Mouse (Mus musculus) left cerebral cortex, postnatal 14 days (tissue): ENCODE data around the gene Sh2b2. TPM values are rescaled to one million over a fixed set of nuclear protein-coding genes. Genes with fewer than 3 reads are reported as not detected.
"Not testable (repeated sequence)": the region's sequence is repeated elsewhere in the genome, so short reads cannot be mapped to it uniquely, and the experiment has no call there.

Experiments
- DNase-seq, 2 experiments: peaks; one replicate each; pipeline ENCODE4 v3.0.0; 2021 to 2022; ENCODE audit warnings: low spot score in 2 of 2, mixed read lengths in 1 of 2
- intact Hi-C: fragments of 180-260 bp; cut with DNase I; formaldehyde crosslinking; loops from one replicate; pipeline ENCODE4 v1.15.1; 2025
- total RNA-seq, 2 experiments: library from RNA; stranded (reverse); gene quantifications; 2 replicates each; pipeline ENCODE4 v1.2.3; 2021

The Sh2b2 gene
- total RNA-seq, 2 experiments from 2014 or later = 10.5 to 11.3 TPM

DNA sequence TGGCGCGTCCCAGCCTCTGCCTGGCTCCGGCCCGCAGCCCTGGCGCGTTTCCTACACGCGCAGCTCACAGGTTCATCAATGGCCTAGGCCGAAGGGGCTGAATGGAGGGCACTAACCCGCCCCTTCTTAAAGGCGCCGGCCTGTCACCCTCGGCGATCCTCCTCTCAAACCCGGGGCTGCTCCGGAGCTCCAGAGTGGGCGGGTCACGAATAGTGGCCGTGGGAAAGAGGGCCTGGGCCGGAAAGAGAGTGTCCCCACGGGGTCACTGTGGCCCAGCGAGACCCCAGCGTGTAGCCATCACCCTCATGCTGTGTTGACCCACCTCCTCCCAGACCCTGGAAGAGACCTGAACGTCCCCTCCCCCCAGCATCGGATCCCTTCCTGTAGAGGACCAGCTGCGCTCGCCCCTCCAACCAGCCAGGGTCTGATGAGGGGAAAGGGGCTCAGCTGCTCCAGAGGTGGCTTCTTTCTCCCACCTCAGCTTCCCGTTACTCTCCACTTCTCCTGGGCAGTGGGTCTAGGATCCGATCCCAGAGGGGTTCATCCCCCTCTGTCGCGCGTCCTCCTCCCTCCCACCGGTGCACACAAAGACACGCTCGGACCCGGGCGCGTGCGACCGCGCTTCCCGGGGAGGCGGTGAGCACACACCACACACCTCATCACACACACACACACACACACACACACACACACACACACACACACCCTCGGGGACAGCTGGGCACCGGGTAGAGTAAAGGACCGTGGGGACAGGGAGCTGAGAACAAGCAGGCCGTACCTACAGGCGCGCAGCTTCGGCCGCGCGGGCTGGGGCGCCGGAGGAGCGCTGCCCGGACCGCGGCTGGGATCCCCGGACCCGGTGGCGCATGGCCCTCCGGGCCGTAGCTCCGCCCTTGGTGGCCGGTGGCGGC, 2.2 kb downstream of the Sh2b2 start:
- DNase-seq = peak; percentile 23 to 26
- intact Hi-C loops = no loop called here

GRCm38 (mm10) chr5:136241161-136241560, 5.2 kb downstream of the Sh2b2 start:
- intact Hi-C loops = no loop called here
- DNase-seq = no peak

- intact Hi-C loops = no loop called here
- DNase-seq = no peak
Observed at GRCm38 (mm10) chr5:136240381-136240780, 6.0 kb downstream of the Sh2b2 start.

- intact Hi-C loops = no loop called here
- DNase-seq = no peak
Observed at GRCm38 (mm10) chr5:136237607-136238006, 8.7 kb downstream of the Sh2b2 start.

- intact Hi-C loops = no loop called here
- DNase-seq = no peak
Observed at GRCm38 (mm10) chr5:136236611-136237010, 9.7 kb downstream of the Sh2b2 start.

DNA sequence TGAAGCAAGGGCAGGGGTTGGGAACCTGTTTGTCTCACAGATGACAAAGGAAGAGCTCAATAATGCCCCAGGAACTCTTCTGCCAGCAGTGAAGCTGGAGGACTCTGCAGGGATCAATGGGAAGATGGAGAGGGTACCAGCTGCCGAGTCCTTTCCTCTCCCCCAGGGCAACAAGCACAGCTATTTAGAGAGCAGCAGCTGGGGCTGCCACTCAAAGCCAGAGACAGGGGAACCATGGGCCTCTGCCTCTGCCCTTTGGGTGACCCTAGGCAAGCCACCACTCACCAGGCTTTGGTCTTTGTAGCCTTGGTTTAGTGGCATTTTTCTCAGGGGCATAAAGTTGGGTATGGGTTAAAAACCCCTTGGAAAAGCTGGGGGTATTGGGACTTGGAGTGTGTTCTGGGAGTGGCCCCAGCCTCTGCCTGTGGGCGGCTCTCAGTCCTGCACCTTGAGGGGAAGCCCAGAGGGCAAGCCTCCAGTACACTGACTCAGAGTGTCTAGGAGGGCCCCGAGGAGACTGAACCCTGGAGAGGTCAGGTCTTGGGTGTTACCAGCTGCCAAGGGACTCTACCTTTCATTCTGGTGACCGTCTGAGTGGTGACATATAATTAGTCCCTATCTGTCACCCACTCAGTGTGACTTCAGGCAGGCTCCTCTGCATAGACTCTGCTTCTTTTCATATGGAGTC, 15.9 kb downstream of the Sh2b2 start:
- no peak for DNase-seq
- intact Hi-C loops = no loop called here

- DNase-seq = no peak
- intact Hi-C loops = no loop called here
Observed at GRCm38 (mm10) chr5:136226246-136226876, 20.0 kb downstream of the Sh2b2 start.

- DNase-seq = no peak
- intact Hi-C loops = no loop called here
Observed at GRCm38 (mm10) chr5:136218585-136218984, 27.8 kb downstream of the Sh2b2 start.

DNA sequence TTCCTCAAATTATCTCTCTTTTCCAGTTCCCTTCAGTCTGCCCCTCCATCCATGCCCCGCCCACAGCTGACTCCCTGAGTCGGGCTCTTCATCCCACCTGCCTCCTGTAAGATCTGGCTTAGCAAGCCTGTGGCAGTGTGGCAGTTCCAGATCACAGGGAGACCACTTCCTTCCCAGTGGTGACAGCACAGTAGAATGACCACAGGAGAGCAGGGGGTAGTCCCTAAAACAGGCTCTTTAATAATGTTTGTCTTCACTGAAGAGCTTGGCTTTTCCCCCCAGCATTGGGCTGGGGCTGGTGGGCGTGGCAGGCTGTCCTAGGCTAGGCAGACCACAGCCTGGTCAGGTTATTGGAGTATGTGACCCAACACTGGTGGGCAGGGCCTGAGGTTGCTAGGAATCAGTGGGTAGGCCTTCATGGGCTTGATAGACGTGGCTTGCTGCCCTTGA, 28.4 kb downstream of the Sh2b2 start:
- intact Hi-C loops = no loop called here
- DNase-seq = no peak

GRCm38 (mm10) chr5:136217004-136217665, 29.2 kb downstream of the Sh2b2 start:
- no peak for DNase-seq
- intact Hi-C loops = no loop called here

DNA sequence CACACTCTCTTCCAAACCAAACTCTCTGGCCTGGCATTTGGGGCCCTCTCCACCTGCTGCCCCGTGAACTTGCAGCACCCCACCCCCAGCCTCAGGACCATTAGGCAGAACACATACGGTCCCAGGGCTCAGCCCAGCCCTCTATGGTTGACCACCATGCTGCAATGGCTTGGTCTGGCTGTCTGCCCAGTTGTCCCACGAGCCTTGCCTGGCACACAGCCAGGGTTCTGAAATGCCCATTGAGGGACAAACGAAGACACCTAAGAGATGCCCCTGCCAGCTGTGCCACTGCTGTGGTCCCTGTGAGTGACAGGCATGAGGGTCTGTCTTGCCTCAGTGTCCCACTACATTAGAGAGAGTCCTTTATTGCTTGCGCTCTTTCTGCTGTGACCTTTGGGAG, 30.4 kb downstream of the Sh2b2 start:
- intact Hi-C loops = no loop called here
- DNase-seq = no peak

- intact Hi-C loops = no loop called here
- no peak for DNase-seq
Observed at GRCm38 (mm10) chr5:136215211-136215610, 31.1 kb downstream of the Sh2b2 start.

DNA sequence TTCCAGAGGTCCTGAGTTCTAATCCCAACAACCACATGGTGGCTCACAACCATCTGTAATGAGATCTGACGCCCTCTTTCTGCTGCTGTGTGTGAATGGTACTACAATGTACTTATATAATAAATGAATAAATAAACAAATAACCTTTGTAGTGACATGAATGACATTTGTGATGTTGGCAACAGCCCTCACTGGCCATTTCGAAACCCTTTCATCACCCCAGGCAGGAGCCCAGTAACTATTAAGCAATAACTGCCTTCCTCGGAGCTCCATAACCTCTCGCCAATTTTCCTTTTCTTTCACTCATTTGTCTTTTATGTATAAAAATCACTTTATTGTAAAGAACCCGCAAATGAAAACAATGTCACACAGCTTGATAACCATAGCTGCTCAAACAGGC, 32.6 kb downstream of the Sh2b2 start:
- DNase-seq = no peak

DNA sequence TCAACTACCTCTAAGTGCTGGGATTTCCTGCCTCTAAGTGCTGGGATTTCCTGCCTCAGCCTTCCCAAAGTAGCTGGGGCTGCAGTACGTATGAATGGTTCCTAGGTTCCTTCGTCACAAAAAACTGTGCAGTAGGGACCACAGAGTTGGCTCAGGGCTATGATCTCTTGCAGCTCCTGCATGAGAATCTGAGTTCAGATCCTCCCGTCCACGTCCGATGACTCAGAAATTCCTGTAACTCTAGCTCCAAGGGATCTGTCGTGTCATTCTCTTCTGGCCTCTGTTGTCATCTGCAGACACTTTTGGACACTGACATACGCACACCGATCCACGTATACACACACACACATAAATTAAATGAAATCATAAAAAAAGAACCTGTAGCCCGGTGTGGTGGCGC, 33.6 kb downstream of the Sh2b2 start:
- intact Hi-C loops = no loop called here
- no peak for DNase-seq

More for the DNA sequence above, 32.6 kb downstream of the Sh2b2 start:
- intact Hi-C loops = no loop called here

DNA sequence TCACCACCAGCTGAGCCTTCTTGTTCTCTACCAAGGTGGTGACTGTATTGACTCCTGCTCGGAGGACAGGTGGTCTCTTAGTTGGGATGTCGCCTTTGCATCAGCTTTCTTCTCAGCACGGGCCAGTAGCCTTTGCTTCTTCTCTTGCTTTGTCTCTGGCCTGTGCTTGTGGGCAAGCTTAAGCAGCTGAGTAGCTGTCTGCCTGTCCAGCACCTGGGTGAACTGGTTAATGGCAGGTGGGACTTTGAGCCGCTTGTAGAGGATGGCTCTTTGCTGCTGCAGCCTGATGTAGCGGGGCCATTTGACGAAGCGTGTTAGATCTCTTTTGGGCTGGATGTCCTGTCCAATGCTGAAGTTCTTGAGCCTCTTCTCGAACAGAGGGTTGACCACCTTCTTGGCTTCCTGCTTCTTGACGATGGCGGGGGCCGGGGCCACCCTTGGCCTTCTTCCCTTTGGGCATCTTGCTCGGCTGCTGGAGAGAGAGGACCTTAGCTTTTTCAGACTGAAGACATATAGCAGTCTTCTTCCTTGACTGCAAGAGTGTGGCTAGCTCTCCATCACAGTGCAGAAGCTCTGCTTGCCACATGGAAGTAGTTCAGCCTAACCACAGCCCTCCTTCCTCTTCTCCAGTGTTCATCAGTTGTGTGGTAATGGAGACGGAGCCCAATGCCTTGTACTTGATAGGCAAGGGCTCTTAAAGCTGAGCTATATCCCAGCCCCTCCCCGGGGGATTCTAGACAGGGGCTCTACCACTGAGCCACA, 34.8 kb downstream of the Sh2b2 start:
- intact Hi-C loops, DNase-seq: not testable (repeated sequence)

GRCm38 (mm10) chr5:136210549-136210948, 35.8 kb downstream of the Sh2b2 start:
- intact Hi-C loops = no loop called here
- no peak for DNase-seq

- intact Hi-C loops = loop anchor here (1.0 to 5.0 kb wide), 3 partner anchors 51 to 555 kb away; no protein-coding TSS in a partner anchor
- DNase-seq = peak; percentile 67 to 83
Observed at GRCm38 (mm10) chr5:136201832-136202231, 44.5 kb downstream of the Sh2b2 start.

- intact Hi-C loops = no loop called here
Observed at GRCm38 (mm10) chr5:136199526-136199925, 46.8 kb downstream of the Sh2b2 start.

More at GRCm38 (mm10) chr5:136199526-136199925, 46.8 kb downstream of the Sh2b2 start:
- no peak for DNase-seq
